Mouse (Mus musculus): ENCODE measurements around the gene Gpr135.

The Gpr135 gene

GRCm38 (mm10) chr12:72070327-72071269, at the start of gene Gpr135:
Gene Gpr135 (minus strand): TSS chr12:72071125.
- peak; percentile 87 for DNase-seq

- no peak for DNase-seq
Observed at GRCm38 (mm10) chr12:72115686-72116345, 44.9 kb upstream of the Gpr135 start.

GRCm38 (mm10) chr12:72115126-72115525, 44.2 kb upstream of the Gpr135 start:
- DNase-seq, result no peak

- peak; percentile 48 for DNase-seq
Observed at GRCm38 (mm10) chr12:72104525-72105281, 33.8 kb upstream of the Gpr135 start.

- no peak for DNase-seq
Observed at GRCm38 (mm10) chr12:72104027-72104426, 33.1 kb upstream of the Gpr135 start.

GRCm38 (mm10) chr12:72102776-72103175, 31.9 kb upstream of the Gpr135 start:
- DNase-seq, result no peak

GRCm38 (mm10) chr12:72096966-72097365, 26.0 kb upstream of the Gpr135 start:
- no peak for DNase-seq

- DNase-seq, result no peak
Observed at GRCm38 (mm10) chr12:72089802-72090201, 18.9 kb upstream of the Gpr135 start.

- DNase-seq, result no peak
Observed at GRCm38 (mm10) chr12:72086166-72086825, 15.4 kb upstream of the Gpr135 start.

- peak; percentile 100 for DNase-seq
Observed at GRCm38 (mm10) chr12:72085329-72086165, 14.6 kb upstream of the Gpr135 start, which contains the start of the genes L3hypdh and Jkamp. Gene L3hypdh (minus strand): TSS chr12:72085439. Gene Jkamp (plus strand): TSS chr12:72085589.

- DNase-seq, result no peak
Observed at GRCm38 (mm10) chr12:72085024-72085328, 14.1 kb upstream of the Gpr135 start.

GRCm38 (mm10) chr12:72084261-72085023, 13.5 kb upstream of the Gpr135 start:
- no peak for DNase-seq

GRCm38 (mm10) chr12:72083265-72083664, 12.3 kb upstream of the Gpr135 start:
- no peak for DNase-seq

GRCm38 (mm10) chr12:72082370-72082769, 11.4 kb upstream of the Gpr135 start:
- DNase-seq, result no peak

GRCm38 (mm10) chr12:72081961-72082360, 11.0 kb upstream of the Gpr135 start:
- DNase-seq, result no peak

GRCm38 (mm10) chr12:72078248-72078647, 7.3 kb upstream of the Gpr135 start:
- DNase-seq, result no peak

- DNase-seq, result no peak
Observed at GRCm38 (mm10) chr12:72069626-72070326, 1.1 kb downstream of the Gpr135 start.

- DNase-seq, result no peak
Observed at GRCm38 (mm10) chr12:72057780-72058179, 13.1 kb downstream of the Gpr135 start.

GRCm38 (mm10) chr12:72053851-72054250, 17.1 kb downstream of the Gpr135 start:
- DNase-seq, result no peak

- DNase-seq, result no peak
Observed at GRCm38 (mm10) chr12:72053303-72053702, 17.6 kb downstream of the Gpr135 start.
